Mouse (Mus musculus): ENCODE results near the gene Rpl15. TPM values are rescaled to one million over a fixed set of nuclear protein-coding genes. Genes with fewer than 3 reads are reported as not detected.

Rpl15 gene
- total RNA-seq, 2 experiments from 2014 or later: 381 to 393 TPM

Other genes with a start within 250 kb of the Rpl15 start
- gene Nr1d2, start 32.3 kb downstream of the Rpl15 start, total RNA-seq (2021): 10 to 100 TPM; 69.8 to 90.9 TPM
- gene Nkiras1, start 255 bp downstream of the Rpl15 start, total RNA-seq (2021): 100 to 1,000 TPM in 1 of 2 experiments, 10 to 100 TPM in 1; 97.8 to 112 TPM
- gene Ube2e1, start 60.5 kb upstream of the Rpl15 start, total RNA-seq (2021): 100 to 1,000 TPM; 116 to 119 TPM